Mouse (Mus musculus) C2C12 (cell line): Measurements from ENCODE around the gene Slc19a1.

Experiments used
- CEBPB ChIP-seq: IDR thresholded peaks from one replicate; pipeline ENCODE4 v1.6.1; 2011; ENCODE audit warnings: low read depth, mild to moderate bottlenecking, control low read depth, moderate library complexity
- CTCF ChIP-seq: IDR thresholded peaks from one replicate; pipeline ENCODE4 v1.5.1; 2011; ENCODE audit not compliant: control insufficient read depth, insufficient read depth, insufficient read length
- MAX ChIP-seq: IDR thresholded peaks from one replicate; pipeline ENCODE4 v1.6.1; 2011; ENCODE audit warnings: mild to moderate bottlenecking, control low read depth
- MYOD1 ChIP-seq: IDR thresholded peaks from one replicate; pipeline ENCODE4 v1.6.1; 2011; ENCODE audit warnings: low read depth; ENCODE audit not compliant: control insufficient read depth, insufficient read length
- USF1 ChIP-seq: IDR thresholded peaks from one replicate; pipeline ENCODE4 v1.6.1; 2011; ENCODE audit warnings: low read depth, mild to moderate bottlenecking, control low read depth, moderate library complexity

- TF ChIP-seq CTCF (no peak), USF1 (no peak), MAX (no peak), MYOD1 (no peak), CEBPB (no peak)
Observed at GRCm38 (mm10) chr10:77038579-77039174, 6.6 kb downstream of the Slc19a1 start.
